Mouse (Mus musculus): ENCODE data around the gene Fcrl5. TPM values are rescaled to one million over a fixed set of nuclear protein-coding genes. Genes with fewer than 3 reads are reported as not detected.

The Fcrl5 gene
- polyA plus RNA-seq, 1 experiment: not detected

DNA sequence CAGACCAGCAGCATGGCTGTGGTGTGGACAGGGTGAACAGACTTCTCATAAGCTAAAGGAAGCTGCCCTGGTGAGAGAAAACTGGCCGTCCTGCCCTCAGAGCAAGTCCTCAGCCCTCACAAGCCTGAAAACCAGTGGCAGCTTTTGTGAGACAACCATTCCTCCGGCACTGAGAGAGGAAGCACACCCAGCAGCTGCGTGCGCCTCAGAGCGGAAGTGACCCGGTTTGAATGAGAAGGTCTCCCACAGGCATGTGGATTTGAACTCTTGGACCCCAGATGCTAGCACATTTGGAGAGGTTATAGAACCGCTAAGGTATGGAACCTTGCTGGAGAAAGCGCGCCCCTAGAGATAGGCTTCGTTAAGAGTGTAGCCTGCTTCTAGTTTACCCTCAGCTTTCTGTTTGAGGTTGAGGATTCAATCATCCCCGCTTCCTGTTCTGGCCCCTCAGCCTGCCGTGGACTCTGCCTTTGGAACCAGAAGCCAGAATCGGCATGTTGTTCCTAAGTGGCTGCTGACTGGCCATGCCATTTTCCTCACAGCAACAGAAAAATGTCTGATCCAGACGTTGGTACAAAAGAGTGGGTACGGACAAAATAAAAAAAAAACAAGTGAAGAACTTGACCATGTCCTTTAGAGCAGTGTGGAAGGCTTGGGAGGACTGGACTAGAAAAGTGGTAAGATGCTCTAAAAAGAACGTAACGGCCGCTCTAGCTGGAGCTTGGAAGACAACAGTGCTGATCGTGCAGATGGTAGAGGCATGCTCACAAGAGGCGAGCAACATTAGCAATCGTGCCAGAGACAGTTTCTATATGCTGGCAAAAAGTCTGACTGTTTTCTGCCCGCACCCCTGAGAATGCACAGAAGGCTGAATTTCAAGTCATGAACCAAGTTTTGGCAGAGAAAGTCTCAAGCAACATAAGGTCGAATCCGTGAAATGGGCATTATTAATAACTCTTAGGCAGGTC lies 64.8 kb downstream of the Fcrl5 start:
- no peak for DNase-seq (ENCODE audit: low spot score)

DNA sequence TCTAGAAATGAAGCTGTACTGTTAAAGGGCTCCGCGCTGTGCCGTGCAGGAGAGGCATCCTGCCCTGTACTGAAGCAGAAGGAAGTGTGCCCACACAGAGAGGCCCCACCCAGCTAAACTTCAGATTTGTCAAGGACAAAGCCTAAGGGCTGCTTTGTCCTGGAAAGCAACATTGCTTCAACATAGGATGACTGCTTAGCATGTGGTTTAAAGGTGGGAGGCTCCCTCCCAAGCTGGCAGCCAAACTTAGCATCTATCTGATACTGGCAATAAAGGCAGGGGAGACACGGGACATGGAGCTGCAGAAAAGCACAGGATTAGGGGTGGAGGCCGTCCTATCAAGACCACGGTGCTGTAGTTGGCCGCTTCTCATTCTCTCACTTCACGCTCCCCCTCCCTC lies 65.6 kb downstream of the Fcrl5 start:
- no peak for DNase-seq (ENCODE audit: low spot score)

DNA sequence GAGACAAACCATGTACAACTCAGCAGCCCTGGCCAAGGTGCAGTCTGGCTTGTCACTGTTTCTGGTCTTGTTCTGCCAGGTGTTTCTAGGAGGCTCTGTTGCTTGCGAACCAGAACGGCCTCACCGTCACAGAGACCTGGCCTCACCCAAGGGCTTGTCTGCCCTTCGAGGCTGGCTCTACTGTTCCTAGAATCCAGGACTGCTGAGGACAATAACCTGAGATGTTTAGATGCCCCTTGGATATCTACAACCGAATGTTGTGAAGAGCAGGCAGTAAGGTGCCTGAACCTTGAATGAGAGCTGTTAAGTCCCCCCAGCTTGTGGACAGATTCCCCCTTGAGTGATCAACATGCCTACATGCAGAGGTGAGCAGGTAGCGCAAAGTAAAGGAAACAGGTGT lies 67.2 kb downstream of the Fcrl5 start:
- DNase-seq (ENCODE audit: low spot score): no peak

DNA sequence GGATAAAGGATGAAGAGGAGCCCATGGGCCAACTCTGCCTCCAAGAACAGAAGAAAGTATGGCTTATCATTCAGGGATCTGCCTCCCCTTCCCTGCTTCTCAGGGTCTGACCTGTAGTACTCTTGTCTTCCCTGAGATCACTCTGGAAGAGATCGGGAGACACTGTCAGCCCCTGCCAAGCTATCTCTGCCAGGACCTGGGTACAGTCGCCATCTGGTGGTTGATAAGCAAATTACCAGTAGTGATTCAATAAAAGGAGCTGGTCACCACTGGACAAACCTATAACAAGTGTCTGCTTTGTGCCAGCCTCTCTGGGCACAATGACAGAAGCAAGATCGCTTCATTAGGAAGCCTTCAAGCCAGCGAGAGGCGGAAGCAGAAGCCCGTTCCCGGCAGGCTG lies 68.8 kb downstream of the Fcrl5 start:
- DNase-seq (ENCODE audit: low spot score): no peak

DNA sequence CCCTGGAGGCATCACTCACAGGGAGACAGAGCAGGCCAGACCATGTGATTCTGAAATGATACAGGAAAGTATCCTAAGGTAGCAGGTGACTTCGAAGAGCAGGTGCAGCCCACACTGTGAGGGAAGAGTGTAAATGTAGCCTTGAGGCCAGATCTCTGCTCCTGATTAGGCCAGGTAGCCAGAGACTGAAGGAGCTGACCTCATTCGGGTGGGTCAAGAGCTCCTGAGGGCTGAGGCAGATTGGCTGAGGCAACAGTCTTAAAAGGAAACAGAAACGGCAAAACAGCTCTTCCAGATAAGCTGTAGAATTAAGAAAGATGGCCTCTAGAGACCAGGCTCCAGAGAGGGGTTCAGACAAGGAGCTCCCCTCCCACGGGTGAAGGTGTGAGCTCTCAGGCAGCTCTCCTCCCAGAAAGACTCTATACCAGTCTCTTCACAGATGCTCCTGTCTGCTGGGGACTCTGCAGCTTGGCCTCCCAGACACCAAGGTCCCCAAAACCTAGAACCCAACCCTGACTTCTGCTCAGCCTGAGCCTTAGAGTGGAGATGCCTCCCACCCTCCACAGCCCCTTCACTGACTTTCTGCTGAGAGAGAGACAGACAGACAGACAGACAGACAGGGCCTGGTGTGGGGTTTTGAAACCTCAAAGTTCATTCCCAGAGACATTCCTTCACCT lies 69.3 kb downstream of the Fcrl5 start:
- no peak for DNase-seq (ENCODE audit: low spot score)

DNA sequence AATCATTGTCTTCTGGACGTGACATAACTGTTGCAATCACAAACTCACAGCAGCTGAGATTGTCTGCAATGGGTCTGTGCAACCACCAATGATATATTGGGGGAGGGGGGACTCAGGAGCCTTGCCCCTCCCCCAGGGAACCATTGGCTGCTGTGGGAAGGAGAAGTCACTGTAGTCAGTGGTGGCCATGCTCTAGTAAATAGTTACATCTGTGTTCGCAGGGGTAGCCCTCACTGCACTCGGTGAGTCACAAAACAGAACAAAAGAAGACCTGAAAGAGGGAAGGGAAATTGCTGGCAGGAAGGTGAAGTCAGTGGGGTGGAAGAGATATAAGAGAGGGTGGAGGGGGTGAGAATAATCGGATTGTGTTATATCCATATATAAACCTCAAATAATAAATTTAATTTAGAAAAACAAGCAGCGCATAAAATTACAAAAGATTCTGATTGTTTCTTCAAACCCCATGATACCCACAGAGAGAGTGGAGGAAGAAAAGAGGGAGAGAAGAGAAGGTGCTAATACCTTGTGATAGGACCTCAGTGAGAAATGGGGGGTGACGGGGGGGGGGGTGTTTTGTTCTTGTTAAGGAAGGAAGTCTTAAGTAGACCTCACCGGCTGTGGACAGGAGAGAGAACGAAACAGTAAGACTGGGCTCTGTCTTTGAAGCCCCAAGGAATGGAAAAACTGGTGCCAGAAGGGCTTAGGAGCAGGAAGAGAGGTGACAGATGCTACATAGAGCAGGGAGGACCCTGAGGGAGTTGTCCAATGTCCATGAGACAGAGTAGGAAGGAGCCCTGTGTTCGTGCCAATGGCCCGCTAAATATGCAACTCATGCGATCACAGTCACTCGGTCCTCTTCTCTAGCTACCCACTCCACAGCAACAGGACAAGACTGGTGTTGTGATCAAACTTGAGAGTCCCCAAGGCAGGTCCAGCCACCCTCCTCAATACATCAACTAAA lies 71.2 kb downstream of the Fcrl5 start:
- DNase-seq (ENCODE audit: low spot score): no peak

DNA sequence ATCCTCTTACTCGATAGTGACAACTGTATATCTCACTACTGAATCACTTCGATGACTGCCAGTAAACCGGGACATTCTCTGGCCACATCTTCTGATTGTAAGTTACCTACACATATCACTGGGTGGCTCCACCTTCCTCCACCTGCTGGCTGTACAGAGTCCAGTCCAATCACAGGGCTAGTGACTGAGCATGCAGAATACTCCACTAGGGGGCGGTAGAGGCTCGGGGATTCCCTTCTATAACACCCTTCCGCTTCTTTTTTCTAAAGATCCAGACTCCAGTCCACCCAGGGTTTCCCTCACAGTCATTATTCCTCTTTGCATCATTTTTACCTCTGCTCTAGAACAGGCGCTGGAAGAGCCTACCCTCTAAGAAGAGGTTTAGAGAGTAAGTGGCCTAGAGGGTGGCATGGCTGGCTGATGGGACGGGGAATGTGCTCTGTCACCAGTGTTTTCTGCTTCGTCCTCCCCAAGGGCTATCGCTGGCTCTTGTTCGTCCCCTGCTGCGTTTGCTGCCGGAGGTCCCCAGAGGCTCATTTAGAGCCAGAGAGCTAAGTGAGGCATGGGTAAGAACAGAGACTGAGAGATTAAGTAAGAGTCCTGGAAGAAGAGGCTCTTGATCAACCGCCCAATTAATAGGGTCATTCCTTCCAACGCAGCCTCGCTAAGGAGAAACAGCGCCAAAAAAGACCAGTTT lies 72.8 kb downstream of the Fcrl5 start:
- DNase-seq (ENCODE audit: low spot score): peak; percentile 56

DNA sequence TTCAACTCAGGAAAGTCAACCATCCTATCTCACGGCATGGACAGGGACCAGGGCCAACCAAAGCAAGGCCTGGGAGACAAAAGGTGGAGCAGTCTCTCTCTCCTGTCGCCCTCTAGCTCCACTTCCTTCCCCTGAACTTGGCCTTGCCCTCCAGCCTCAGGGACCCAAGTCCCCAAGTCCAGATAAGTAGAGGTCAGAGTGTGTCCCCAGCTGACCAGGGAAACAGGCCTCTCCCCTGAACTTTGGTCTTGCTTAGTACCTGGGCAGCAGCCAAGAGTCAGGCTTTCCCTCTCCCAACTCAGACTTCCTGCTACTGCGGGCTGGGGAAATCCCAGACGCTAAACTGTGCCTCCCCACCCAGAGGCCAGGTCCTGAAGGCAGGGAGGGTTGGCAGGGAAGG lies 73.5 kb downstream of the Fcrl5 start:
- DNase-seq (ENCODE audit: low spot score): no peak

DNA sequence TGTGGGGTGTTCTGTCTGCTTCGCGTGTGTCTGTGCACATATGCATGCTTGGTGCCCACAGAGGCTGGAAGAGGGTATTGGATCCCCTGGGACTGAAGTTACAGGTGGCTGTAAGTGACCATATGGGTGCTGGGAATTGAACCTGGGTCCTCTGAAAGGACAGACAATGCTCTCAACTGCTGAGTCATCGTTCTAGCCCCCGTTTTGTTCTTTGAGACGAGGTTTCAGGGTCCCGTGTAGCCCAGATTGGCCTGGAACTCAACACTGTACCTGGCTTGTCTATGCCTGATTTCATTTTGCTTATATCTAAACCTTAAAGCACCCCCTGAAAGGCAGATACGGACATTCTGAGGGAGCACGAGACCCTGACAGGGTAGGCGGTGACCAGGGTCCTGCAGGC lies 75.3 kb downstream of the Fcrl5 start:
- DNase-seq (ENCODE audit: low spot score): no peak

DNA sequence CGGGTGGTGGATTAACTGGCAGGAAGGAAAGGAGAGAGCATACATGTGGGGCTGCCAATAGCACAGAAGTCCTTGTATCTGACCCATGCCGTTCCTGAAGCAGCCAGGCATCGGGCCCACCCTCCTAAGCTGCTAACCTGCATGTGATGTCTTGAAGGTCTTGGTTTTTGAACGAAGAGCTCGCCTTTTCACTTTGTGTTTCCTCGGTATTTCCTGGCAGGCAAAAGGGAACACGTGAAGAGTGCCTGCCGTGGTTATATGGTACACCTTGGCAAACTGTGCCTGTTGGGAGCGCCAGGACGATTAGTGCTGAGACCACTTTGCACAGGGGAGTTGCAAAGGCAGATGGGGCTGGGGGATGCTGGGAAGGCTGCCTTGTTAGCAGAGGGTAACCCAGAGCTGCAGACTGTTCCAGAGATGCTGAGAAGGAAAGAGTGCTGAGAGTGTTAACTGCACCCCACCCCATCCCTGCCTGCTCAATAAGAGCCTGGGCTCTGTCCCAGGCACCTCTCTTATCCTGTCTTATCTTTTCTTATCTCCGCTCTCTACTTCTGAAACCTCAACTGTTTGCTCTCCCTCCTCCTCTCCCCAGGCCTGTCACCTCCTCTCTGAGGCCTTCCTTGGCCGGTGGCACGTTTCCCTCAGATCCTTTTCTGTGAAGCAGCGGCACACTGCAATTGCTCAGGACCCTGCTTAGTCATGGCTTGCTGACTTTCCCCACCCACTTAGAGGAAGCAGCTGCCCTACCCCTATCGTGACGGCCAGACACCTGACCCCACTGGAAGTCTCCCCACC lies 76.6 kb downstream of the Fcrl5 start:
- no peak for DNase-seq (ENCODE audit: low spot score)

DNA sequence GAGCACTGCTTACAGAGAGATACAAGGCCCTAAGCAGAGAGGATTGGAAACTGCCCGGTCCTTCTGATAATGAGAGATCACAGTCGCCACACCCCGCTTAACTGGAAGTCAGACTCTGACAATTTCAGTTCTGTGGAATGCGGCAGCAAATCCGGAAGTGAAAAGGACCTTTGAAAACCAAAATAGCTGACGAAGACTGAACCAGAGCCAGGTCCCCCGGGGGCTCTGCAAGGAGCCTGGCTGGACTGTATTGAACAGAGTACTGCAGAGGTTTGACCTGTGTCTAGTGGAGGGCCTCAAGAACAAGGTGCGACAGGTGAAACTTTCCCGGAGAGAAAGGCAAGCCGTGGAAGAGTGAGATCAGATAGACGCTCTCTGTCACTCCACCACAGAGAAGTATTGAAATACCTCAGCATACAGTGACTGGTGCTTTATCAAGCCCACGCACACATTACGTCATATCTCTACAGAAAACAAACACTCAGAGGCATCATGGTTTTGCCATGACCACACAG lies 80.1 kb downstream of the Fcrl5 start:
- no peak for DNase-seq (ENCODE audit: low spot score)

DNA sequence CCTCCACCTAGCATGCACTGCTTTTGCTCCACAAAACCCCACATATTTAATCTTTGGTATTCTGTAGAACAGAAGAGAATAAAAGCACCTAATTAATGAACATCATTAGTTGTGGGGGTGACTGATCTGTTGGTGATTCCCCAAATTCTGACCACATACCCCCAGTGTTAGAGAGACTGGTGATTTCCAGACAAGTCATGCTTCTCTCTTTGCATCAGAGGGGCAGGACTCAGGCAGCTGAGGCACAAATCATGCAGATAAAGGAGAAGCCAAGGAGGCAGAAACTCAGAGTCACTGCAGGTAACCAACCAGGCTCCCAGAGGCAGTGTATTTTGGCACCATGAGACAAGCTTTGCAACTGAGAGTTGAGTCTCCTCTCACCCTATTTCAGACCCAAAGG lies 82.9 kb downstream of the Fcrl5 start:
- DNase-seq (ENCODE audit: low spot score): no peak

DNA sequence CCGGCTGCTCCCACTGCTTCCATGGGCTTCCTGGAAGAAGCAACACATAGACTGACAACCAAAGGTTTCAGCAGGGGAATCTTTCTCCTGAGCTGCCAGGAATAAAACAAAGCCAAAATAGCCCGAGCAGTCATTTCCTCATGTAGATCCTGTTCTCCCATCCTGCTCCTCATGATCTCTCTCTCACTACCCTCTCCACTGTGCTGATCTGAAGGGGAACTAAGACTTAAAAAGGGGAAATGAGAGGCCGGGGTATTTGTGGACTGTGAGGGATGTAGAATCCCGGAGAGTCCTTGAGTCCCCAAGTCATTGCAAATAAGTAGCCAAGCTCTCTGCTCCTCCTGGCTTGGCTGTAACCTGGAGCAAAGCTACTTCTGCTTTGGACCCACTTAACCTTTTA lies 85.6 kb downstream of the Fcrl5 start:
- DNase-seq (ENCODE audit: low spot score): no peak

DNA sequence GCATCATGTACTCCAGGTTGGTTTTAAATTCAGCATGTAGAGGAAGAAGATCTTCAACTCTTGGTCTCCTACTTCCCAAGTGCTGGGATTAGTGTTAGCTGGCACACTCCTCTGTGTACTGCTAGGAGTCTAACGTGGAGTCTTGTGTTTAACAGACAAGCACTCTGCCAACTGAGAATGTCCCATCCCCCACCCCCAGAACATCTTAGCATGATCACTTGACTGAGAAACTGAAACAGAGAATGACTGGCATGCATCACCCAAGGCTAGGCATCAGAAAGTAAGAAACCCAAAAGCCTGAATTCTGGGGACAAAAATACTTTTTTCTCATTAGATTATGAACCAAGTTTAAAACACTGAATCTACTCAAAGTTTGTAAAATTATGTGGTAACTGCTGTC lies 86.3 kb downstream of the Fcrl5 start:
- no peak for DNase-seq (ENCODE audit: low spot score)

DNA sequence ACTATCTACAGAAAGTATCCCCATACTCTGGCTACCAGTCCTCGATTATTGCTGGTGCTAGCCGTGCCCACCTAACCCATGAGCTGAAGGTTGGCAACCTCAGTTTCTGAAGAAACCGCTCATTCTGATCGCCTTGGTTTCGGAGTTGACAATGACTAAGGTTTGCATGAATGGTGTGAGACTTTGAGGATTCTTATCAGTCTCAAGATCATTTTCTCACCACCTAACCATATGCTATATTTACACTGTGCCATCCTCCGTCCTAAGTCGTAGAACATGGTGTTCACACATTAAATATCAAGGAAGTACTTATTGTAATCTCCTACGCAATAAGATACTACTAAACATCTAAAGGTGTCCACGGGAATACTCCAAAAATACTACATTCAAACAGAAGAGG lies 88.1 kb downstream of the Fcrl5 start:
- DNase-seq (ENCODE audit: low spot score): no peak

DNA sequence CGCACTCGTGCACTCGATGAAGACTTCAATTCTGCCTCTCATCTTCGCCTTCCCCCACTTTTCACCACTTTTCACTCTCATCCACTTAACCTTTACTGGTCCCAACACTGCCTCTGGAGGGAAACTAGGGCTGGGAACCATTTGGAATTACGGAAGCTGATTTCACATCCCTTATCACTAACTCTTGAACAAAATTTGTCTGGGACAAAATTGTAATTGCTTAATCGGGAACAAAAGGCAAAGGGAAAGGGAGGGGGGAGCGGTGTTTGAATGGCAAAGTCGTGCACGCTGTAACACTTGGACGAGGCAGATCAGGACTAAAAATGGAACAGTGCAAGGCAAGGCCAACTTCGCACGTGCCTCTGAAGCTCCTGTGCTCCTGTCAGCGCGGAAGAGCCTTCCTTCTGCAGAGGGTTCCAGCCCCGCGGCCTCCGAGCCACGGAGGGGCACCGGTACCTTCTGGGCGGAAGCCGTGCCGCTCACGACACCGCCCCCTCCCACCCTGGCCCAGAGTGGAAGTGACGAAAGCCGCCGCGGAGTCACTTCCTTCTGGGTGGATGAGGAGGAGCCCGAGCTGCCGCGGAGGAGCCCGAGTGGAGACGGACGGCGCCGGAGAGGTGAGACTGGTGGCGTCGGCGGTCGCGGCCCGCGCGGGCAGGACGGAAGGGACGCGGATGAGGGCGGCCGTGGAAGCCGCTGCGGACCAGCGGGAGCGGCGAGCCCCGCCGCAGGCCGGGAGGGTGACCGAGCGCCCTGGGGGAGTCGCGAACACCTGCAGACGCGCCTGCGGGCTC lies 89.7 kb downstream of the Fcrl5 start, which contains the start of gene Etv3:
Gene Etv3 (plus strand): TSS at position 365 of the 794 bp plus-strand sequence.
- DNase-seq (ENCODE audit: low spot score): peak; percentile 85

DNA sequence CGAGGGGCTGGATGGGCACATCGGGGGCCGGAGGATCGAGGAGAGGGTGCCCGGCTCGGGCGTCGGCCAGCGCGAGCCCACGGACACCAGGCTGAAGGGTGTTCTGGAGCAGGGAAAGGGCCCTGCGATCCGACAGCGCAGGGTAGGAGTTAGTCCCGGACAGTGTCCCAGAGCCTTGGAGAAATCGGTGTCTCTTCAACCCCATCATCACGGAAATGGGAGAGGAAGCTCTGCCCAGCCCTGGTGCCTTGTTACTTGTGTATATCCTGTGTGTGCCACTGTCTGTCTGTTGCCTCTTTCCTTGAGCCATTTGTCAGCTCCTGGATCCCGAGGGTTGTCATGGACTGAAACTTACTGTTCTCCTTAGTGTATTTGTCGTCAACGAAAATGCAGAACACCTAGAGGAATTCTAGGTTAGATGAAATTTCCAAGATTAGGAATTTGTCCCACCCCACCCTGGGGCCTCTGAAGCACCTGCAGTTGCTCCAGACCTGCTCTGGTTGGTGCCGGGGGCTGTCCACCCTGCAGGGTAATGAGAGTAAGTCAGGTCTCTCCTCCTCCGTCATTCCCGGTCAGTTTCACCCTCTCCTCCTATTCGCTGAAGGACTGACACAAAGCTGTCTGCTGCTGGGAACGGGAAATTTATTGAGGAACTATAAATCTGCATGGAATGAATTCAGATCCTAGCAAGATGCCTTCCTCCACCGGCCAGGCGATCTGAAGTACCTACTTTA lies 90.4 kb downstream of the Fcrl5 start:
- DNase-seq (ENCODE audit: low spot score): no peak

DNA sequence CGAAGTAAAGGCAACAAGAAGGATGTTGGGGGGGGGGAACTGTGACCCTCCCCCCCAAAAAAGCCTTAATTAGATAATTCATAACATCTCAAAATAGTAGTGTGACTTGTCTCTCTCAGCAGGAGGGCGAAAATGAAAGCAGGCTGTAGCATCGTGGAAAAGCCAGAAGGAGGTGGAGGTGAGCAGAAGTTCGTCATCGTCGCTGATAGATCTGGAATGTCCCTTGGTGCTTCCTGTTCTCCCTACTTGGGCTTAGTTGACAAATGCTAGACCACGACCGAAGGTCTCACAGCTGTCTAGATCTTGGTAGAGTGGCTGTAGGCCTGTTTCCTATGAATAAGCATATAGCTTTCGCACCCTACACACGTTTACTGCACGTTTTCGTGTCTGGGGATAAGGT lies 91.6 kb downstream of the Fcrl5 start:
- DNase-seq (ENCODE audit: low spot score): no peak

DNA sequence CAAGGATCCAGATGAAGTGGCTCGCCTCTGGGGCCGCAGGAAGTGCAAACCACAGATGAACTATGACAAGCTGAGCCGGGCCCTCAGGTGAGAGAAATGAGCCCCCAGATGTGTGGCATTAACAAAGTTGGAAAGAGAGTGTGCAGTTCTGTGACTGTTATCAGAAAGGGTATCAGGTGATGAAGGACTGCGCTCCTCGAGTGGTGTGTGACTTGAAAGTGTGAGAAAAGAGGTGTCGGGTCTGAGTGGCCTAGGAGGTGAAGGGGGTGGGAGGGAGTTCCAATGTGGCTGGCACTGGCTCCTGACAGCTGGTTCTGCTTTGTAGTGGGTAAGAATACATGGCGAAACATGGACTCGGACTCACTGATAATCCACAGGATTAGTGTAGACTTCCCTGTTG lies 92.4 kb downstream of the Fcrl5 start:
- DNase-seq (ENCODE audit: low spot score): no peak
